Comparison of ENCODE assay signal across 22 mouse cellular contexts in the genomic region with DNA sequence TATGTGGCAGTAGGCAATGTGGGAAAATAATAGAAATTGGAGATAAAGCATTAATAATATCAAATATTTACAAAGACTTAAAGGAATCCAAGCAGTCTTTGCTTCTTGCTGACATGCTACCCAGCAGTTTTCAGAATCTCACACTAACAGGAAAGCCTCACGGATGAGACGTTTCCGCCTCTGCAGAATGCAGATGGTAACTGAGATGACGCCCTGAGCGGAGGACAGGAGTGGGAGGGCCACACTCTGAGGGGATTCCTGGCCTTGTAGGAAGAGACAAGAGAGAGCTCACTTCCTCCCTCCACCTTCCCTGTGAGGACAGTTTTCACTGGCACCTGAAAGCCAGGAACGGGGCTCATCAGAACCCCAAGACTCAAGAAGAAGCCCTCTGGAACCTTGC.
DNase-seq lines count a peak whose midpoint lies in the region; ATAC-seq and TF ChIP-seq lines count a peak whose summit lies in the region.
"Had no signal": no experiment of that assay in that cellular context is flagged by ENCODE, and none has a peak within 500 bp of the region (broad histone marks: within the 10 kb centered on the region; RNA-seq: fewer than 3 reads in every experiment).

No protein-coding gene starts in this region.

- no peak for TF ChIP-seq CTCF in liver, postnatal 0 days (IDR thresholded peaks at IDR 0.05; ENCODE audit: low read depth)

- H3K27ac ChIP-seq in liver, postnatal 0 days (ENCODE audit: low read depth), result no peak overlapping the region
- no peak overlapping the region for H3K27ac ChIP-seq in liver, embryonic 12.5 days
- H3K27ac ChIP-seq: embryonic facial prominence, embryonic 12.5 days; embryonic facial prominence, embryonic 15.5 days; hindbrain, embryonic 10.5 days; hindbrain, embryonic 13.5 days had no signal

- no peaks in the 10 kb centered on the region for H3K4me1 ChIP-seq in liver, postnatal 0 days (ENCODE audit: insufficient read depth)
- H3K4me1 ChIP-seq in liver, embryonic 12.5 days, result no peaks in the 10 kb centered on the region
- H3K4me1 ChIP-seq: embryonic facial prominence, embryonic 12.5 days; embryonic facial prominence, embryonic 15.5 days; hindbrain, embryonic 10.5 days; hindbrain, embryonic 13.5 days had no signal

- no peak overlapping the region for H3K4me2 ChIP-seq in liver, postnatal 0 days (ENCODE audit: low read depth, low read length)
- no peak overlapping the region for H3K4me2 ChIP-seq in liver, embryonic 12.5 days
- H3K4me2 ChIP-seq: embryonic facial prominence, embryonic 12.5 days; embryonic facial prominence, embryonic 15.5 days; heart, embryonic 11.5 days; hindbrain, embryonic 13.5 days had no signal

- TF ChIP-seq EP300 in liver, postnatal 0 days (IDR thresholded peaks at IDR 0.05; ENCODE audit: low read depth), result no peak

- no peaks in the 10 kb centered on the region for H3K9me3 ChIP-seq in liver, postnatal 0 days (ENCODE audit: low read length)
- H3K9me3 ChIP-seq in liver, embryonic 12.5 days (replicated peaks), result no peaks in the 10 kb centered on the region
- H3K9me3 ChIP-seq: embryonic facial prominence, embryonic 12.5 days; embryonic facial prominence, embryonic 15.5 days; hindbrain, embryonic 10.5 days; hindbrain, embryonic 13.5 days had no signal

- no peak overlapping the region for H3K4me3 ChIP-seq in liver, postnatal 0 days (ENCODE audit: low read depth, low read length)
- H3K4me3 ChIP-seq in liver, embryonic 12.5 days, result no peak overlapping the region
- H3K4me3 ChIP-seq: embryonic facial prominence, embryonic 12.5 days; embryonic facial prominence, embryonic 15.5 days; hindbrain, embryonic 10.5 days; hindbrain, embryonic 13.5 days had no signal

- WGBS in liver, postnatal 0 days (ENCODE audit: insufficient replicate concordance), result 83% methylated on average over 6 of the region's 6 CpGs
- WGBS in liver, embryonic 12.5 days (ENCODE audit: insufficient replicate concordance), result 59% methylated on average over 6 of the region's 6 CpGs

- ATAC-seq in liver, postnatal 0 days, result no peak
- ATAC-seq in liver, embryonic 12.5 days, result no peak
- ATAC-seq in CD4-positive, CD25-positive, alpha-beta regulatory T cell, adult 4 months, result peak; percentile 39
- ATAC-seq: forebrain, embryonic 14.5 days; forebrain, postnatal 0 days; hindbrain, embryonic 16.5 days; Patski had no signal

- H3K27me3 ChIP-seq in liver, postnatal 0 days (ENCODE audit: insufficient read depth, low read length), result no peaks in the 10 kb centered on the region
- H3K27me3 ChIP-seq in liver, embryonic 12.5 days (replicated peaks), result no peaks in the 10 kb centered on the region
- H3K27me3 ChIP-seq: embryonic facial prominence, embryonic 12.5 days; embryonic facial prominence, embryonic 15.5 days; hindbrain, embryonic 13.5 days; Patski had no signal

- H3K36me3 ChIP-seq in liver, postnatal 0 days (replicated peaks; ENCODE audit: insufficient read depth, low read length), result no peaks in the 10 kb centered on the region
- H3K36me3 ChIP-seq in liver, embryonic 12.5 days, result no peaks in the 10 kb centered on the region
- H3K36me3 ChIP-seq: embryonic facial prominence, embryonic 12.5 days; embryonic facial prominence, embryonic 15.5 days; hindbrain, embryonic 10.5 days; hindbrain, embryonic 13.5 days had no signal

- H3K9ac ChIP-seq in liver, postnatal 0 days (replicated peaks), result no peak overlapping the region
- H3K9ac ChIP-seq in liver, embryonic 12.5 days, result no peak overlapping the region
- H3K9ac ChIP-seq: embryonic facial prominence, embryonic 12.5 days; embryonic facial prominence, embryonic 15.5 days; forebrain, postnatal 0 days; hindbrain, embryonic 13.5 days had no signal

- DNase-seq in liver, postnatal 0 days, result peak; percentile 7
- DNase-seq in brain, adult 2 months (ENCODE audit: low read depth, low spot score), result peak; percentile 65
- no peak for DNase-seq in heart, postnatal 4 days
- no peak for DNase-seq in gastrocnemius, postnatal 25 days
- DNase-seq: adrenal gland, postnatal 10 days; adrenal gland, postnatal 36 days; cerebellum, adult 11 months; cerebellum, adult 2 months; cerebellum, adult 9-11 months; cerebellum, postnatal 25 days; forebrain, postnatal 0 days; gastrocnemius, postnatal 10 days had no signal

Comparison
In these comparisons a context has a peak if more than half of its experiments do, and no peak if none do; other contexts are left out.
1. DNase-seq: peak in liver, postnatal 0 days (single experiment) and brain, adult 2 months (single experiment); none in heart, postnatal 4 days (single experiment) and gastrocnemius, postnatal 25 days (single experiment).